In genomic region chr6:93718385-93718784, GRCm38 (mm10) we compare ENCODE assay signal across 9 mouse cellular contexts.
A peak's percentile ranks its signal among the peaks of the same experiment; 100 is the strongest.
DNase-seq lines count a peak whose midpoint lies in the region; ATAC-seq lines count a peak whose summit lies in the region.
"Had no signal": no experiment of that assay in that cellular context is flagged by ENCODE, and none has a peak within 500 bp of the region (broad histone marks: within the 10 kb centered on the region; RNA-seq: fewer than 3 reads in every experiment).

No protein-coding gene starts in this region.

- WGBS in forebrain, embryonic 14.5 days = 22% methylated on average over 5 of the region's 5 CpGs
- WGBS in forebrain, embryonic 10.5 days = 10% methylated on average over 5 of the region's 5 CpGs
- 12% methylated on average over 5 of the region's 5 CpGs for WGBS in lung, embryonic 15.5 days

- no peak overlapping the region; the same call in 1 of the 2 replicates for H3K9ac ChIP-seq in forebrain, embryonic 14.5 days (ENCODE audit: low read length)
- no peak overlapping the region for H3K9ac ChIP-seq in lung, embryonic 15.5 days
- H3K9ac ChIP-seq: liver, embryonic 13.5 days had no signal

- no peaks in the 10 kb centered on the region for H3K36me3 ChIP-seq in forebrain, embryonic 14.5 days (ENCODE audit: control insufficient read depth, insufficient read depth, low read length)
- no peaks in the 10 kb centered on the region for H3K36me3 ChIP-seq in forebrain, embryonic 10.5 days (replicated peaks)
- H3K36me3 ChIP-seq in lung, embryonic 15.5 days = no peaks in the 10 kb centered on the region
- H3K36me3 ChIP-seq: liver, embryonic 13.5 days had no signal

- no peak overlapping the region for H3K4me2 ChIP-seq in forebrain, embryonic 14.5 days (ENCODE audit: low read length)
- 0 out of 2 replicates have a peak overlapping the region, but pooled peaks have one; percentile 8 for H3K4me2 ChIP-seq in lung, embryonic 15.5 days

- H3K4me3 ChIP-seq in forebrain, embryonic 14.5 days (ENCODE audit: low read depth, low read length) = no peak overlapping the region
- H3K4me3 ChIP-seq in forebrain, embryonic 10.5 days = no peak overlapping the region
- H3K4me3 ChIP-seq in lung, embryonic 15.5 days = no peak overlapping the region
- H3K4me3 ChIP-seq: liver, embryonic 13.5 days had no signal

- DNase-seq in forebrain, embryonic 14.5 days (ENCODE audit: low spot score) = no peak
- no peak for DNase-seq in forebrain, embryonic 10.5 days (ENCODE audit: extremely low spot score, low spot score)
- DNase-seq in lung, postnatal 14 days = no peak
- peak; percentile 16 for DNase-seq in liver
- DNase-seq in thymus, postnatal 10 days (ENCODE audit: low spot score in 2 of 2) = peak; percentile 5 to 15
- no peak for DNase-seq in cerebellum, postnatal 10 days
- DNase-seq in B cell, adult 2 months = no peak
- DNase-seq: liver, embryonic 13.5 days had no signal

- no peak overlapping the region for H3K27ac ChIP-seq in forebrain, embryonic 14.5 days (ENCODE audit: low read depth, low read length)
- H3K27ac ChIP-seq in forebrain, embryonic 10.5 days = no peak overlapping the region
- H3K27ac ChIP-seq in lung, embryonic 15.5 days = no peak overlapping the region
- H3K27ac ChIP-seq: liver, embryonic 13.5 days had no signal

- ATAC-seq in forebrain, embryonic 14.5 days = peak; percentile 32; the same call in 1 of the 2 replicates
- ATAC-seq in lung, embryonic 15.5 days (ENCODE audit: borderline replicate concordance, extremely low read depth, low FRiP score, low TSS enrichment) = no peak

- H3K27me3 ChIP-seq in forebrain, embryonic 14.5 days (replicated peaks; ENCODE audit: control insufficient read depth, insufficient read depth, low read length) = no peaks in the 10 kb centered on the region
- peaks cover 39% of the 10 kb centered on the region for H3K27me3 ChIP-seq in forebrain, embryonic 10.5 days (ENCODE audit: poor library complexity, severe bottlenecking)
- H3K27me3 ChIP-seq in lung, embryonic 15.5 days = peaks cover 31% of the 10 kb centered on the region

- no peaks in the 10 kb centered on the region for H3K9me3 ChIP-seq in forebrain, embryonic 14.5 days (replicated peaks; ENCODE audit: control insufficient read depth, low read length)
- no peaks in the 10 kb centered on the region for H3K9me3 ChIP-seq in forebrain, embryonic 10.5 days
- no peaks in the 10 kb centered on the region for H3K9me3 ChIP-seq in lung, embryonic 15.5 days
- H3K9me3 ChIP-seq: liver, embryonic 13.5 days had no signal

- peaks cover 21% of the 10 kb centered on the region for H3K4me1 ChIP-seq in forebrain, embryonic 14.5 days (ENCODE audit: control insufficient read depth, insufficient read depth, low read length)
- H3K4me1 ChIP-seq in forebrain, embryonic 10.5 days = peaks cover 48% of the 10 kb centered on the region
- H3K4me1 ChIP-seq in lung, embryonic 15.5 days = peaks cover 13% of the 10 kb centered on the region

Comparison
In these comparisons a context has a peak if more than half of its experiments do, and no peak if none do; other contexts are left out.
1. DNase-seq: peak in liver (single experiment) and thymus, postnatal 10 days (2 of 2); none in forebrain, embryonic 14.5 days (single experiment), forebrain, embryonic 10.5 days (single experiment), lung, postnatal 14 days (single experiment), cerebellum, postnatal 10 days (0 of 2) and B cell, adult 2 months (0 of 2).